Mouse (Mus musculus) frontal cortex, postnatal 25 days (tissue): ENCODE data around the gene Fibp.

Experiments
- DNase-seq, 2 experiments: peaks; one replicate each; pipeline ENCODE4 v3.0.0; 2022; ENCODE audit warnings: low spot score in 2 of 2

The Fibp gene

GRCm38 (mm10) chr19:5431911-5432464 lies 28.4 kb upstream of the Fibp start:
- DNase-seq = no peak

- DNase-seq = no peak
Observed at GRCm38 (mm10) chr19:5432992-5433852, 27.2 kb upstream of the Fibp start.

DNA sequence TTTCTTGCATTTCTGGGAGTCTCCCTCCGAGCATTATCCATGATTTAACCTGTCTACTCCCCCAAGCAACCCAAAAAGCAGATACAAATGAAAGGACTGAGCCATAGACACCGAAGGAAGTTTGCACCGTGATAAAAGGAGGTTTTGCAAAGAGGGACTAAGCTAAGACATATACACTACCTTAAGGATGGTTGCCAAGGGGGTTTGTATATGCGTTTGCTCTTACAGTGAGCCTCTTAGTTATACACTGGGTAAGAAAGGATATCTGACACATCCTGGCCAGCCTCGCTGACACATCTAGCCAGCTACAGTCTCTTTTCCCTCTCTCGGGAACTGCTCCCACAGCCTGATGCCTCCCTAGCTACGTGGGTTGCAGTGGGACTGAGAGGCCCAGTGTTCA lies 26.5 kb upstream of the Fibp start:
- DNase-seq = no peak

DNA sequence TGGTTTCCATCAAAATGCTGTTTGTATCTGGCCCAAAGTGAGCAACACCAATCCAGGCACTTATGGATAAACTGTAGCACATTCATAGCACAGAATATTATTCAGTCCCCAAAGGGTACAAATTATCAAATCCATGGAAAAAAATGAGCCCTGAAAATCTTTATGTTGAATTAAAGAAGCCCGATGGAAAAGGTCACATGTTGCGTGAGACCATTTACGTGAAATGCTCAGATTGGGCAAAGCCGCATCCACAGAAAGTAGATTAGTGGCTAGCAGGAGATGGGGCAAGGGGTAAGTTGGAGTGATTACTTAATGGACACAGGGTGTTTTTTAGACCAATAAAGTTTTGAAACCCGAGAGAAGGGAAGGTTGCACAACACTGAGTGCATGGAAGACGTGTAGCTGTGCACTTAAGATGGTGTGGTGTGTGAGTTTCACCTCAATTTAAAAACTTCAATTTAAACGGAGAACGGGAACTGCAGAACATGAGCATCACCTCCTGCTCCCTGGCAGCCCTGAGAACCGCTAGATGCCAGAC lies 16.0 kb upstream of the Fibp start:
- no peak for DNase-seq

GRCm38 (mm10) chr19:5444954-5445353 lies 15.5 kb upstream of the Fibp start:
- no peak for DNase-seq

DNA sequence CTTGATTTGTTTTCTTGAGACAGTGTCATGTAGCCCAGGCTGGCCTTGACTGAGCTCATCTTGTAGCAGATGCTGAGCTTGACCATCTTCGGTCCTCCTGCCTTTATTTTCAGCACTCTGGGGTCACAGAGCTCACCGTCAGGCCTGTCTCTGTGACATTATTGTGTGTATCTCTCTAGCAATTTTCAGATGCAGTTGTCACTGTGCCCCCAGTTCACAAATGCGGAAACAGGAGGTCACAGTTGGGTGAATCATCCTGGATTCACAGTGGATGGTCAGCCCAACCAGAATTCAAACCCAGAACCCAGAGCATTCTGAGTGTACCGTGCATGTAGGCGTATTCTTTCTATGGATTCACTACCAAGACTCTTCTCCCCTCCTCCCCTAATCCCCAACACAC lies 14.7 kb upstream of the Fibp start:
- DNase-seq = no peak

DNA sequence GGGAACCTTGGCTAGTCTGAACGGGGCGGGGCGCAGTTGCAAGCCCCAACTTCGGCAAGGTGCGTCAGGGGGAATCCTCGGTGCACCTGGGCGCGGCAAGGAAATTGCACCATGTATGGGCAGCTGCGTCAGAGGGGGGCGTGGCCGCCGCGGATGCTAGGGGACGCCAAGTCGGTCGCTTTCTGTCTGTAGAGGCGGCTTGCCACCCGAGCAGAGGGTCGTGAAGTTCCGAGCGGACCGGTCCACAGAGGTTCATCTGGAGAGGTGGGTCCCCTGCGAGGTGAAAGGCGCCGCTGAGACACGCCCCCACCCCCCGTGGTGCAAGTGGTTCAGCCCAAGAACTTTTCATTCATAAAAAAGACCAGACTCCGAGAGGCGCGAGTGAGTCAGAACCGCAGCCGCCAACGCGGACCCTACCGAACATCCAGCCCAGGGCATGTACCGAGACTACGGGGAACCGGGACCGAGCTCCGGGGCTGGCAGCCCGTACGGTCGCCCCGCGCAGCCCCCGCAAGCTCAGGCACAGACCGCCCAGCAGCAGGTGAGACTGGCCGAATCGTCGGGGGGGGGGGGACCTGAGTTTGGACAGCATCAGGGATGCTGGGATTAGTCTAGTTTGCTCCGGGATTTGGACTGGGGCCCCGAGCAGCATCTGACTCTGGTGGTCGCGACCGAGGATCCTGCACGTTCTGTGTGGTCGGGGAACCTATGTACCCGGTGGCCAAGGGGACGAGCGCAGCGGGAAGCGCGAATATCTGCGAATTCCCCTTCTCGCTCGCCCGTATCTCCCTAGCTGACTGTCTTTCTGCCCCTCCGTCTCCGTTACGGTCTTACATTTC lies 12.7 kb upstream of the Fibp start, which contains the start of gene Fosl1:
TSS of gene Fosl1 (plus strand) at position 33 of the 839 bp plus-strand sequence.
- peak; percentile 51 to 54 for DNase-seq

DNA sequence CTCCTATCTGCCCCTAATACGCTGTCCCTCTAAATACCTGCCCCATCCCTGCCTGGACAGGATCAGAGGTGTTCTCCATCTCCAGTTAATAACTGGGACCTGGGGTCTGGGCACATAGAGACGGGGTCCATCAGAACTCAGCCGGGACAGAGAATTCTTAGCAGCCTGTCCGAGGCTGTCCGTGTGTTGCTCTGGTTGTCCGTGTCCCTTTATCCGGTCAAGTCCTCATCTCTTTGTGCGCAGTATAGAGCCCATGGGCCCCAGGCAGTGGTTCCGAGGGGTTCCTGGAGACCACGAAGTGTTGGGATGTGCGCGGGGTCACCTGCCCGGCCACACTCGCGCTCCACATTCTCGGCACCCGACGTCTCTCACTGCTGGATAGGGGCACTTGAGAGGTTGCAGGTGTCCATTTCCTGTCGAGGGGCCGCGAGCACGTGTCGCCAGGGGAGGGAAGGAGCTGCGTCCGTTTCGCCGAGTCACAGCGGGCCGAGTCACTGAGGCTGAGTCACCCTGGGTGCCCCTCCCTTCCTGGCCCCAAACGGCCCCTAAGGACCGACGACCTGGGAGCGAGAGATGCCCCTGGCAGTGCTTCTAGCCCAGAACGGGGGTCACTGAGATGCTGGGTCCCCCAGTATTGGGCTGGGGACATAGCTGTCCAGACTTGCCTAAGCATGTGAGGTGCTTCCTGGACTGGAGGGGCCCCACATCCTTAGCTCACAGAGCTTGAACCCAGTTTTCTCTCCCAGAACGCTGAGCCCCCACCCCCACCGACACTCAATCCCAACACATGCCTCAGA lies 11.9 kb upstream of the Fibp start:
- DNase-seq = no peak

DNA sequence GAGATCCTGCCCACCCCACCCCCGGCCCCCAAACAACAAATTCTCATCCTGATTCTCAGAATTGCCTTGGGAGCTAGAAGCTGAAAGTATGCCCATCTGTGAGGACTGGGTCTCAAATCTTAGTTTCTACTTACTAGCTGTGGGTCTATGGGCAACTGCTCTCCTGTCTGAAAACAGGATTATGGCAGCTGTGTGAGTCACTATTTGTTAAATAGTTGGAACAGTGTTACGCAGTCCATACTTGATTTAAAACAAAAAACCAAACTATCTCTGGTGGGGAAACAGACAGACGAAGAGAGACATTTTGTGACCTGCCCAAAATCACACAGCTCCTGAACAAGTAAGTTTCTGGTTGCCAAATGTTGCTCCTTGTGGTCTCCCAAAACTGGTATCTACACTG lies 10.7 kb upstream of the Fibp start:
- no peak for DNase-seq

DNA sequence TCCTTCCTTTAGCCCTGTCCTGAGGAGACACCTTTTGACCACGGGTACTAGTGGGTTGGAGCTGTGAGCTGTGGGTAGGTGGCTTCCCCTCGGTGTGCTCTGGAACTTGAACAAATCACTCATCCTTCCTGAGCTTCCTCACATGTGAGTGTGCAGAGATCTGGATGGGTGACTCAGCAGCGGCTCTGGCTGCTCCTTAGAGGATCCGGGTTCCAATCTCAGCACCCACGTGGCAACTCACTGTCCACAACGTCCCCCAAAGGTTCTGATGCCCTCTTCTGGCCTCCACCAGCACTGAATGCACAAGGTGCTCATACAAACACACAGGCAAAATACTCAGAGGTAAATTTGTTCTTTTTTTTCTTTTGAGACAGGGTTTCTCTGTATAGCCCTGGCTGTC lies 8.6 kb upstream of the Fibp start:
- no peak for DNase-seq

GRCm38 (mm10) chr19:5455037-5455436 lies 5.4 kb upstream of the Fibp start:
- DNase-seq = no peak

- DNase-seq = no peak
Observed at GRCm38 (mm10) chr19:5455568-5455967, 4.8 kb upstream of the Fibp start.

DNA sequence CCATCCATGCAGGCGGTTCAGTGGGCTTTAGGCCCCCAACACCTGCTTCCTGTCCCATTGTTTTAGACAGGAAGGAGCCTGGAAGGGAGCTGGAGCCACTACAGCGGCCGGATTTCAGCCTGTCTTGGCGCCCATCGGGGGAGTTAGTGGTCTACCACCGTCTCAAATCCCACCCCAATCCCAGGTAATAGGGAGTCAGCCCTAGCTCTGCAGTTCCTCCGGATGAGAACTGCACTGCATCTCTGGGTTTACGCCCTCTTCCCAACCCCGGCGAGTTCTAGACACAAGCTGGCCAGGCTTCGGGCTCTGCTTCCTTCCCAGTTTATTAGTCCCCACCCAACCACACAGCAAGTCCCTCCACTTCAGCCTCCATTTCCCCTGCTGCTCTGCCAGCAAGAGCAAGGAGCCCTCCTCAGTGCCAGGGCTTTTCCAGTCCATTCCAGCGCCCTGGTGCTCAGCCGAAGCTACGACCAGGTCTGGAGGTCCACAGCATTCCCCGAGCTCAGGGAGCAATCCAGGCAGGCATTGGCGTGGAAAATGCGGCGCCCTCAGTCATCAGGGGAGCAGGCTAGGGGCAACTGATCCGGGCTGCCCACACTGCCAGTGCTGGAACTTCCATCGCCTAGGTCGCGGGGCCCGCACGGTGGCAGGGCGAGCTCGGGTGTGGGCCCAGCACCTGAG lies 4.0 kb upstream of the Fibp start:
- DNase-seq = no peak

DNA sequence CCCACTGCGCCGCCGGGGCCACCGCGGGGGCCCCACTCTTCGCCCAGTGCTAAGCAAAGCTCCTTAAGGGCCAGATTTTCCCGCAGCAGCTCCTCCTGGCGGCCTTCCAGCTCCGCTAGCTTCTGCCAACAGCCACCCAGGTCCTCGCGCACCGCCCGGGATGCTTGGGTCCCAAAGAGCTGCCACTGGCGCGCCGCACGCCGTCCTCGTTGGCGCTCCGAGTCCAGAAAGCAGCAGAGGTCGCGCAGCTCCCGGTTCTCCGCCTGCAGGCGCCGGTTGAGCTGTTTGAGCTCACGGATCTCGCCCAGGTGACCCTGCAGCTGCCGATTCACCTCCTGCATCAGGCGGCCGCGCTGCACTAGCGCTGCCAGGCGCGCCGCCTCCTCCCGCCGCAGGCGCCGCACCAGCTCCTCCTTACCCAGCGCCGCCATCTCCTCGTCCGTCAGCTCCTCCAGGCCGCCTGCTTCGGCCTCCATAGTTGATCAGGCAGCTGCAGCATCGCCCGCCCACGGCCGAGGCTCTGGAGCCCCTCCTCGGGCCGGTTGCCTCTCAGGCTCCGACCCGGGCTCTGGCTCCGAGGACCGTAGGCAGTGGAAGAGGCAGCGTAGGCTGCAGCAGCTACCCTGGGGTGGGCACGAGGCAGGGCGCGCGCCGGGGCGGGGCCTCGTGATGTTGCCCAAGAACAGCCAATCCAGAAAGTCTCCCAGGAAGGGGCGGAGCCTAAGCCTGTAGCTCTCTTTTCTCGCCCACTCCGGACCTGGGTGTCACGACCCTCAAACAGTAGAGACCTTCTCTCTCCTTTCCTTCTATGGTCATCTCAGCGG lies 3.3 kb upstream of the Fibp start:
- DNase-seq = peak; percentile 94 to 95

DNA sequence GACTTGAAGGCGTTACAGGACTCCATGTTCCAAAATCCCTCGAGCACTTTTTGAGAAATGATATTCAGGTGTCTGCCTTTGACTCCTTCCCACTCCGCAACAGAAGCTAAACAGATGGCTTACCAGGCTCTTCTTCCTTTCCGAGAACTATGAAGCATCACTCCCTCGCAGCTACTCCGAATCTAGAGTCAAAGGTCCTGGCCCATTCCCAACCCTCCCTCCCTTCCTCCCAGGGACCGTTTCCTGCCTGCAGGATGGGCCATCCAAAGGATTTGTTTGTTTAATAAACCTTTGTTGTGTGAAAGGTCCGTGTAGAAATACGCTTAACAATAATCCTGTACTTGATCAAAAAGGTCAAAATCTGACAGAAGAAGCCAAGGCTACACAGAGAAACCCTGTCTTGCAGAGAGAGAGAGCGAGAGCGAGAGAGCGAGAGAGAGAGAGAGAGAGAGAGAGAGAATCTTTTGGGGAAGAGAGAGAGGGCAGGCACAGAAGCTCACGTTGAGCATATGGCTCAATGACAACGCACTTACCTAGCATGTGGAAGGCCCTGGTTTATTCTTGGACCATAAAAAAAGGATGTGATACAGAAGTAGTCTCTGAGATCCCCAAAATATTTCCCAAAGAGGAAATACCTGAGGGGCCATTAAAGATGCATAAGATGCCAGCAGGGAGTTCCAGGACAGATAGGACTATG lies 2.5 kb upstream of the Fibp start, which contains the start of gene Ccdc85b:
TSS of gene Ccdc85b (minus strand) at position 149 of the 697 bp plus-strand sequence.
- no peak for DNase-seq

DNA sequence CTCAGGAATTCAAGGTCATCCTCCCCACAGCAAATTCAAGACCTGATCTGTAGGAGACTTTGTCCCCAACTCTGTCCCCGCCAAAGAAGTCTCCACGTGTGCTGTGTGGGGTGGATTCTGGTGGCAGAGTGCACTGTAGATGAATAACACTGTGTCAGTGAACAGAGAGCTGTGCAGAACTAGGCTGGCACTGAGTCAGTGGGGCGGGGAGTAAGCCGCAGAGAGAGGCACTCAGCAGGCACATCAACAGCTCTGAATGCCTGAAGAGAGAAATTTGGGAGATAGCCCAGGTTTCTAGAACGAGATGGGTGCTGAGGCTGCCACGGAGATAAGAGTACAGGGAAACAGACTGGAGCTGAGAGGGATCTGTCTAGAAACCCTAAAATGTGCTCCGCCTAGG lies 1.4 kb upstream of the Fibp start:
- no peak for DNase-seq

GRCm38 (mm10) chr19:5459896-5460295 lies 519 bp upstream of the Fibp start:
- no peak for DNase-seq

DNA sequence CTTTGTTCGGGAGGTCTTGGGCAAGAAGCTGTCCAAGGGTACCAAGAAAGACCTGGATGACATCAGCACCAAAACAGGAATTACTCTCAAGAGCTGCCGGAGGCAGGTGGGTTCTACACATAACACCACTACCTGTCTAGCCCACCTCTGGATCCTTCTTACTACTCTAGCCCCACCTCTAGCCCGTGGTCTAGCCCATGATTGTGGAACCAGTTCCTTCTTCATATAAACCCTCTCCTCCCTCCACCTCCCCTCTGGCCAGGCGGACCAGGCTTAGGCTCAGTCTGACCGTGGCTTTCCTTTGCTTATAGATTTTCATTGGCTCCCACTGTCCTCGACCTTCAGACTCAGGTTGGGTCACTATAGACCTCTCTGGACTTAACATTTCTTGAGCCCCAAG lies 996 bp downstream of the Fibp start:
- no peak for DNase-seq

- DNase-seq = no peak
Observed at GRCm38 (mm10) chr19:5463212-5463611, 2.8 kb downstream of the Fibp start.
